ENCODE assay signal across 19 mouse cellular contexts in genomic region chr2:173217246-173217645, GRCm38 (mm10). TPM values are rescaled to one million over a fixed set of nuclear protein-coding genes. Genes with fewer than 3 reads are reported as not detected.
DNase-seq lines count a peak whose midpoint lies in the region; ATAC-seq lines count a peak whose summit lies in the region.
"Had no signal": no experiment of that assay in that cellular context is flagged by ENCODE, and none has a peak within 500 bp of the region (broad histone marks: within the 10 kb centered on the region; RNA-seq: fewer than 3 reads in every experiment).

No protein-coding gene starts in this region.

- no peak for ATAC-seq in forebrain, embryonic 15.5 days (replicated peaks)
- no peak for ATAC-seq in liver, embryonic 12.5 days
- ATAC-seq: forebrain, embryonic 16.5 days; inflammation-experienced regulatory T-cells, adult 6 months; Patski had no signal

- no peaks in the 10 kb centered on the region for H3K27me3 ChIP-seq in forebrain, embryonic 10.5 days (ENCODE audit: poor library complexity, severe bottlenecking)
- H3K27me3 ChIP-seq in forebrain, embryonic 15.5 days, result no peaks in the 10 kb centered on the region
- H3K27me3 ChIP-seq in liver, embryonic 12.5 days (replicated peaks), result peaks cover 19% of the 10 kb centered on the region
- H3K27me3 ChIP-seq: Patski; stomach, embryonic 15.5 days had no signal

- no peak overlapping the region for H3K4me2 ChIP-seq in forebrain, embryonic 15.5 days (replicated peaks)
- no peak overlapping the region for H3K4me2 ChIP-seq in liver, embryonic 12.5 days
- H3K4me2 ChIP-seq: heart, embryonic 11.5 days; midbrain, embryonic 12.5 days; stomach, embryonic 15.5 days had no signal

- no peak overlapping the region for H3K4me3 ChIP-seq in forebrain, embryonic 10.5 days
- no peak overlapping the region for H3K4me3 ChIP-seq in forebrain, embryonic 15.5 days
- no peak overlapping the region for H3K4me3 ChIP-seq in liver, embryonic 12.5 days
- H3K4me3 ChIP-seq: midbrain, embryonic 12.5 days; stomach, embryonic 15.5 days had no signal

- 73% methylated on average over 3 of the region's 3 CpGs for WGBS in forebrain, embryonic 10.5 days
- WGBS in forebrain, embryonic 15.5 days, result 74% methylated on average over 3 of the region's 3 CpGs
- WGBS in liver, embryonic 12.5 days (ENCODE audit: insufficient replicate concordance), result 38% methylated on average over 3 of the region's 3 CpGs

- no peaks in the 10 kb centered on the region for H3K4me1 ChIP-seq in forebrain, embryonic 10.5 days
- H3K4me1 ChIP-seq in forebrain, embryonic 15.5 days, result no peaks in the 10 kb centered on the region
- no peaks in the 10 kb centered on the region for H3K4me1 ChIP-seq in liver, embryonic 12.5 days
- H3K4me1 ChIP-seq: midbrain, embryonic 12.5 days; stomach, embryonic 15.5 days had no signal

- DNase-seq in forebrain, embryonic 10.5 days (ENCODE audit: extremely low spot score, low spot score), result peak; percentile 10
- peak; percentile 2 for DNase-seq in liver
- DNase-seq in thymus, postnatal 36 days, result peak; percentile 2 to 8
- no peak for DNase-seq in thymus, postnatal 25 days
- peak; percentile 15 for DNase-seq in naive thymus-derived CD4-positive, alpha-beta T cell, adult 2 months (ENCODE audit: low read depth)
- no peak for DNase-seq in left cerebral cortex, adult 11 months (ENCODE audit: low spot score)
- DNase-seq: cerebellum, postnatal 25 days; gastrocnemius, postnatal 14 days; lung, postnatal 14 days had no signal

- no peaks in the 10 kb centered on the region for H3K9me3 ChIP-seq in forebrain, embryonic 10.5 days
- H3K9me3 ChIP-seq in forebrain, embryonic 15.5 days, result no peaks in the 10 kb centered on the region
- H3K9me3 ChIP-seq in liver, embryonic 12.5 days (replicated peaks), result no peaks in the 10 kb centered on the region
- H3K9me3 ChIP-seq: midbrain, embryonic 12.5 days; stomach, embryonic 15.5 days had no signal

- no peak overlapping the region for H3K9ac ChIP-seq in forebrain, embryonic 15.5 days (replicated peaks)
- H3K9ac ChIP-seq in liver, embryonic 12.5 days, result no peak overlapping the region
- H3K9ac ChIP-seq: liver, embryonic 14.5 days; midbrain, embryonic 12.5 days; stomach, embryonic 15.5 days had no signal

- no peak overlapping the region for H3K27ac ChIP-seq in forebrain, embryonic 10.5 days
- no peak overlapping the region for H3K27ac ChIP-seq in forebrain, embryonic 15.5 days (replicated peaks)
- H3K27ac ChIP-seq in liver, embryonic 12.5 days, result no peak overlapping the region
- H3K27ac ChIP-seq: kidney, postnatal 0 days; liver, embryonic 14.5 days; midbrain, embryonic 12.5 days; stomach, embryonic 15.5 days had no signal

- H3K36me3 ChIP-seq in forebrain, embryonic 10.5 days (replicated peaks), result no peaks in the 10 kb centered on the region
- H3K36me3 ChIP-seq in forebrain, embryonic 15.5 days, result no peaks in the 10 kb centered on the region
- no peaks in the 10 kb centered on the region for H3K36me3 ChIP-seq in liver, embryonic 12.5 days
- H3K36me3 ChIP-seq: midbrain, embryonic 12.5 days; stomach, embryonic 15.5 days had no signal

RNA-seq across cellular contexts. Expression of gene Zbp1, which starts 1.5 kb away (rescaled TPM):
- not detected in 2 replicates for polyA plus RNA-seq in forebrain, embryonic 10.5 days (2016; fragmentation: Nextera tagmentation; extraction: Ambion mirVana)
- 0.11 and 0.23 TPM in 2 replicates for polyA plus RNA-seq in forebrain, embryonic 15.5 days (2015; fragmentation: Nextera tagmentation; extraction: Ambion mirVana)
- 0.21 and 0.36 TPM in 2 replicates for polyA plus RNA-seq in liver, embryonic 12.5 days (2016; fragmentation: Nextera tagmentation; extraction: Ambion mirVana)
- polyA plus RNA-seq: forebrain, embryonic 16.5 days; heart, embryonic 11.5 days had no signal

RNA-seq across cellular contexts. Expression of gene Pmepa1, which starts 59.1 kb away (rescaled TPM):
- polyA plus RNA-seq in forebrain, embryonic 10.5 days (2016; fragmentation: Nextera tagmentation; extraction: Ambion mirVana), result 1.3 and 1.8 TPM in 2 replicates
- 6.8 and 7.5 TPM in 2 replicates for polyA plus RNA-seq in forebrain, embryonic 15.5 days (2015; fragmentation: Nextera tagmentation; extraction: Ambion mirVana)
- 0.24 and 0.37 TPM in 2 replicates for polyA plus RNA-seq in liver, embryonic 12.5 days (2016; fragmentation: Nextera tagmentation; extraction: Ambion mirVana)

Comparison
In these comparisons a context has a peak if more than half of its experiments do, and no peak if none do; other contexts are left out.
1. DNase-seq: peak in forebrain, embryonic 10.5 days (single experiment), liver (single experiment), thymus, postnatal 36 days (2 of 2) and naive thymus-derived CD4-positive, alpha-beta T cell, adult 2 months (single experiment); none in thymus, postnatal 25 days (single experiment) and left cerebral cortex, adult 11 months (single experiment).